In the genomic region with DNA sequence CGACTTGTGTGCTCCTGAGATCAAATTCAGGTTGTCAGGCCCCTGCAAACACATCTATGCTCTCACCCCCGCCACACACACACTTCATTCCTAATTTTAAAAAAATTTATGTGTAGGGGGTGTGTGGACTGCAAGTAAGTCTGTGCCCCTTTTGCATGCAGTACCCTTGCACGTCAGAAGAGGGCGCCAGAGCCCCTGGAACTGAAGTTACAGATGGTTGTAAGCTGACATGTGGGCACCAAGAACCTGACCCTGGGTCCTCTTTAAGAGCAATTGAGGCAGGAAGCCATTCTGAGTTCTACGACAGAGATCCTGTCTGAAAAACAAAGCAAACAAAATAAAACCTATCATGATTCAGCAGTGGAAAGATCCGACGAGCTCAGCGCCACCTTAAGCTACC, we compare ENCODE assay signal across 12 mouse cellular contexts. TPM values are rescaled to one million over a fixed set of nuclear protein-coding genes. Genes with fewer than 3 reads are reported as not detected.
DNase-seq lines count a peak whose midpoint lies in the region; ATAC-seq and TF ChIP-seq lines count a peak whose summit lies in the region.
"Had no signal": no experiment of that assay in that cellular context is flagged by ENCODE, and none has a peak within 500 bp of the region (broad histone marks: within the 10 kb centered on the region; RNA-seq: fewer than 3 reads in every experiment).

No protein-coding gene starts in this region.

- in situ Hi-C loops in Patski (cut with MboI; ENCODE audit: low pct_unique_long_range_greater_than_20kb): loop anchor here (5.0 kb wide), 3 partner anchors 61 to 246 kb away; no protein-coding TSS in a partner anchor

- no peaks in the 10 kb centered on the region for H3K36me3 ChIP-seq in small intestine, adult 2 months (ENCODE audit: control insufficient read depth, insufficient read depth, low read length)

- no peaks in the 10 kb centered on the region for H3K4me1 ChIP-seq in cerebellum, adult 2 months (ENCODE audit: control insufficient read depth, insufficient read depth, low read length)
- H3K4me1 ChIP-seq in lung, adult 2 months (ENCODE audit: control insufficient read depth, insufficient read depth, low read length): no peaks in the 10 kb centered on the region
- H3K4me1 ChIP-seq in small intestine, adult 2 months (ENCODE audit: control insufficient read depth, insufficient read depth, insufficient read length, low read length): no peaks in the 10 kb centered on the region
- H3K4me1 ChIP-seq: heart, embryonic 15.5 days had no signal

- POLR2A ChIA-PET in Patski (lab: Charles Lee): no interaction called here

- CTCF ChIA-PET in Patski (lab: Charles Lee): interaction anchor here (0.7 to 0.9 kb wide), 2 partner anchors 13 to 58 kb away, joined by 3 to 6 read pairs; no protein-coding TSS in a partner anchor

- no peaks in the 10 kb centered on the region for H3K27me3 ChIP-seq in cerebellum, adult 2 months (ENCODE audit: control insufficient read depth, insufficient read depth, low read length)
- H3K27me3 ChIP-seq in Patski: no peaks in the 10 kb centered on the region
- no peaks in the 10 kb centered on the region for H3K27me3 ChIP-seq in small intestine, adult 2 months (ENCODE audit: control insufficient read depth, insufficient read depth, low read length)
- H3K27me3 ChIP-seq: heart, embryonic 15.5 days had no signal

- 85% methylated on average over 8 of the region's 8 CpGs for WGBS in cerebellum, adult 2 months
- 72% methylated on average over 8 of the region's 8 CpGs for WGBS in lung, adult 2 months
- WGBS in small intestine, adult 2 months: 80% methylated on average over 8 of the region's 8 CpGs

- no peak for TF ChIP-seq POLR2A in cerebellum, adult 2 months (IDR thresholded peaks at IDR 0.05; ENCODE audit: borderline replicate concordance, insufficient read depth, low read length)
- TF ChIP-seq POLR2A in lung, adult 2 months (IDR thresholded peaks at IDR 0.05; ENCODE audit: borderline replicate concordance, extremely low read depth, low read depth, low read length): no peak
- TF ChIP-seq POLR2A in small intestine, adult 2 months (IDR thresholded peaks at IDR 0.05; ENCODE audit: low read depth, low read length): no peak

- H3K4me3 ChIP-seq in cerebellum, adult 2 months (replicated peaks; ENCODE audit: insufficient read depth, low read depth, low read length): no peak overlapping the region
- no peak overlapping the region for H3K4me3 ChIP-seq in lung, adult 2 months (replicated peaks; ENCODE audit: extremely low read depth, low read depth, low read length)
- no peak overlapping the region for H3K4me3 ChIP-seq in small intestine, adult 2 months (ENCODE audit: low read depth, low read length)
- H3K4me3 ChIP-seq: heart, embryonic 15.5 days had no signal

- no peak overlapping the region for H3K27ac ChIP-seq in cerebellum, adult 2 months (ENCODE audit: insufficient read depth, low read length)
- no peak overlapping the region for H3K27ac ChIP-seq in small intestine, adult 2 months (ENCODE audit: insufficient read depth, low read depth, low read length)
- H3K27ac ChIP-seq: heart, embryonic 15.5 days had no signal

- peak in 1 of 2 experiments; percentile 26 for DNase-seq in cerebellum, adult 2 months
- DNase-seq in cerebellum, adult 8-10 months: no peak
- no peak for DNase-seq in lung, adult 2 months
- no peak for DNase-seq in lung, postnatal 36 days
- DNase-seq in Patski (ENCODE audit: low read depth, low spot score): no peak
- no peak for DNase-seq in Muller cell, postnatal 12 days (ENCODE audit: inconsistent ontology term)
- no peak for DNase-seq in layer of hippocampus, postnatal 14 days (ENCODE audit: low spot score in 2 of 2)
- DNase-seq: layer of hippocampus, postnatal 36 days had no signal

- no peak for ATAC-seq in Patski

- peak; percentile 43; the same call in 1 of the 2 replicates for TF ChIP-seq CTCF in cerebellum, adult 2 months (IDR thresholded peaks at IDR 0.05; ENCODE audit: borderline replicate concordance, insufficient read depth, low read depth, low read length)
- peak; percentile 45 for TF ChIP-seq CTCF in lung, adult 2 months (IDR thresholded peaks at IDR 0.05; ENCODE audit: insufficient read depth, low read length)
- TF ChIP-seq CTCF in Patski (IDR thresholded peaks at IDR 0.05): peak; percentile 74
- peak; percentile 54; the same call in 1 of the 2 replicates for TF ChIP-seq CTCF in small intestine, adult 2 months (IDR thresholded peaks at IDR 0.05; ENCODE audit: extremely low read depth, insufficient read length, insufficient replicate concordance, low read depth, low read length)

RNA-seq across cellular contexts. Expression of gene Ctrb1, which starts 14.6 kb away (rescaled TPM):
- 0.29 and 0.33 TPM in 2 replicates for polyA plus RNA-seq in cerebellum, adult 2 months (2012; rRNA removed)
- 1.5 and 59.1 TPM in 2 replicates for polyA plus RNA-seq in lung, adult 2 months (2012; rRNA removed)
- polyA plus RNA-seq in Patski (2021): not detected
- polyA plus RNA-seq in small intestine, adult 2 months (2012; rRNA removed): 138 and 67,254 TPM in 2 replicates
- total RNA-seq in layer of hippocampus, postnatal 14 days (2021): not detected
- total RNA-seq: common myeloid progenitor, adult 5-6 weeks; layer of hippocampus, postnatal 36 days; megakaryocyte, adult 5-6 weeks had no signal

RNA-seq across cellular contexts. Expression of gene Zfp1, which starts 33.0 kb away (rescaled TPM):
- polyA plus RNA-seq in cerebellum, adult 2 months (2012; rRNA removed): 23.7 and 26.0 TPM in 2 replicates
- polyA plus RNA-seq in lung, adult 2 months (2012; rRNA removed): 3.6 and 4.8 TPM in 2 replicates
- 23.9 TPM for polyA plus RNA-seq in Patski (2021)
- polyA plus RNA-seq in small intestine, adult 2 months (2012; rRNA removed): 1.3 and 1.6 TPM in 2 replicates
- 10 to 100 TPM; 21.2 to 22.7 TPM for total RNA-seq in layer of hippocampus, postnatal 14 days (2021)

RNA-seq across cellular contexts. Expression of gene Ldhd, which starts 46.1 kb away (rescaled TPM):
- polyA plus RNA-seq in cerebellum, adult 2 months (2012; rRNA removed): 22.9 and 24.4 TPM in 2 replicates
- polyA plus RNA-seq in lung, adult 2 months (2012; rRNA removed): 8.8 and 9.4 TPM in 2 replicates
- polyA plus RNA-seq in Patski (2021): 12.8 TPM
- 2.8 and 8.4 TPM in 2 replicates for polyA plus RNA-seq in small intestine, adult 2 months (2012; rRNA removed)
- 1 to 10 TPM; 4.6 to 6.2 TPM for total RNA-seq in layer of hippocampus, postnatal 14 days (2021)
